Mouse (Mus musculus): Measurements from ENCODE around the gene Josd2. TPM values are rescaled to one million over a fixed set of nuclear protein-coding genes. Genes with fewer than 3 reads are reported as not detected.

Gene Josd2
- polyA plus RNA-seq, 2 experiments: 81.5 to 167 TPM

- Histone ChIP-seq H3K27ac (replicated peaks; ENCODE audit: low read depth, low read length) (no peak overlapping the region), H3K27me3 (ENCODE audit: control insufficient read depth, insufficient read depth, low read length) (peaks cover 62% of the 10 kb centered on the region), H3K36me3 (ENCODE audit: control insufficient read depth, insufficient read depth, low read length) (no peaks in the 10 kb centered on the region), H3K9ac (ENCODE audit: low read depth, low read length, severe bottlenecking) (peak overlapping the region; percentile 43; the same call in 1 of the 2 replicates), H3K9me3 (ENCODE audit: control insufficient read depth, low read length) (no peaks in the 10 kb centered on the region), H3K4me1 (ENCODE audit: control insufficient read depth, insufficient read depth, low read length) (peaks cover 5% of the 10 kb centered on the region; the same call in 1 of the 2 replicates), H3K4me3 (replicated peaks; ENCODE audit: low read length) (peak overlapping the region; percentile 28), H3K4me2 (replicated peaks; ENCODE audit: low read depth, low read length, severe bottlenecking) (peak overlapping the region; percentile 45)
- DNase-seq (ENCODE audit: low spot score) (no peak), ATAC-seq (ENCODE audit: low FRiP score, low read depth) (no peak)
- WGBS: 2% methylated on average over 14 of the region's 14 CpGs
- no peak for TF ChIP-seq POLR2A (IDR thresholded peaks at IDR 0.05; ENCODE audit: borderline replicate concordance, extremely low read depth, insufficient read depth, insufficient read length)
Measured at GRCm38 (mm10) chr7:44441648-44442109, 26.1 kb upstream of the Josd2 start.

- no peaks in the 10 kb centered on the region for H3K36me3 ChIP-seq (ENCODE audit: control insufficient read depth, insufficient read depth, low read length)
- ATAC-seq (ENCODE audit: low FRiP score, low read depth) (no peak), DNase-seq (ENCODE audit: low spot score) (no peak)
- H3K4me1 ChIP-seq (ENCODE audit: control insufficient read depth, insufficient read depth, low read length): peaks cover 5% of the 10 kb centered on the region; the same call in 1 of the 2 replicates
- peak overlapping the region; percentile 45 for H3K4me2 ChIP-seq (replicated peaks; ENCODE audit: low read depth, low read length, severe bottlenecking)
- H3K9ac ChIP-seq (ENCODE audit: low read depth, low read length, severe bottlenecking): peak overlapping the region; percentile 43
- no peaks in the 10 kb centered on the region for H3K9me3 ChIP-seq (ENCODE audit: control insufficient read depth, low read length)
- WGBS: 0% methylated on average over 9 of the region's 14 CpGs
- H3K27me3 ChIP-seq (ENCODE audit: control insufficient read depth, insufficient read depth, low read length): peaks cover 62% of the 10 kb centered on the region
- H3K27ac ChIP-seq (replicated peaks; ENCODE audit: low read depth, low read length): no peak overlapping the region
- H3K4me3 ChIP-seq (replicated peaks; ENCODE audit: low read length): peak overlapping the region; percentile 28
- no peak for TF ChIP-seq POLR2A (IDR thresholded peaks at IDR 0.05; ENCODE audit: borderline replicate concordance, extremely low read depth, insufficient read depth, insufficient read length)
Measured at GRCm38 (mm10) chr7:44442407-44442821, 25.4 kb upstream of the Josd2 start.

- peak overlapping the region; percentile 45 for H3K4me2 ChIP-seq (replicated peaks; ENCODE audit: low read depth, low read length, severe bottlenecking)
- ATAC-seq (ENCODE audit: low FRiP score, low read depth): no peak
- H3K9me3 ChIP-seq (ENCODE audit: control insufficient read depth, low read length): no peaks in the 10 kb centered on the region
- H3K4me3 ChIP-seq (replicated peaks; ENCODE audit: low read length): peak overlapping the region; percentile 28
- H3K9ac ChIP-seq (ENCODE audit: low read depth, low read length, severe bottlenecking): 0 out of 2 replicates have a peak overlapping the region, but pooled peaks have one; percentile 43
- WGBS: 6% methylated on average over 20 of the region's 20 CpGs
- no peaks in the 10 kb centered on the region for H3K36me3 ChIP-seq (ENCODE audit: control insufficient read depth, insufficient read depth, low read length)
- no peak for DNase-seq (ENCODE audit: low spot score)
- H3K27ac ChIP-seq (replicated peaks; ENCODE audit: low read depth, low read length): no peak overlapping the region
- H3K27me3 ChIP-seq (ENCODE audit: control insufficient read depth, insufficient read depth, low read length): peaks cover 62% of the 10 kb centered on the region
- no peak for TF ChIP-seq POLR2A (IDR thresholded peaks at IDR 0.05; ENCODE audit: borderline replicate concordance, extremely low read depth, insufficient read depth, insufficient read length)
- peaks cover 5% of the 10 kb centered on the region; the same call in 1 of the 2 replicates for H3K4me1 ChIP-seq (ENCODE audit: control insufficient read depth, insufficient read depth, low read length)
Measured at GRCm38 (mm10) chr7:44443268-44444173, 24.3 kb upstream of the Josd2 start.

GRCm38 (mm10) chr7:44444886-44445527, 22.8 kb upstream of the Josd2 start:
- no peak for TF ChIP-seq POLR2A (IDR thresholded peaks at IDR 0.05; ENCODE audit: borderline replicate concordance, extremely low read depth, insufficient read depth, insufficient read length)
- Histone ChIP-seq H3K4me2 (replicated peaks; ENCODE audit: low read depth, low read length, severe bottlenecking) (no peak overlapping the region), H3K4me3 (replicated peaks; ENCODE audit: low read length) (no peak overlapping the region), H3K27me3 (ENCODE audit: control insufficient read depth, insufficient read depth, low read length) (peaks cover 62% of the 10 kb centered on the region), H3K36me3 (ENCODE audit: control insufficient read depth, insufficient read depth, low read length) (no peaks in the 10 kb centered on the region), H3K4me1 (ENCODE audit: control insufficient read depth, insufficient read depth, low read length) (peaks cover 5% of the 10 kb centered on the region; the same call in 1 of the 2 replicates), H3K9ac (ENCODE audit: low read depth, low read length, severe bottlenecking) (no peak overlapping the region), H3K9me3 (ENCODE audit: control insufficient read depth, low read length) (no peaks in the 10 kb centered on the region), H3K27ac (replicated peaks; ENCODE audit: low read depth, low read length) (no peak overlapping the region)
- DNase-seq (ENCODE audit: low spot score) (no peak), ATAC-seq (ENCODE audit: low FRiP score, low read depth) (no peak)
- WGBS: 8% methylated on average over 29 of the region's 29 CpGs

- Histone ChIP-seq H3K9ac (ENCODE audit: low read depth, low read length, severe bottlenecking) (no peak overlapping the region), H3K4me2 (replicated peaks; ENCODE audit: low read depth, low read length, severe bottlenecking) (no peak overlapping the region), H3K9me3 (ENCODE audit: control insufficient read depth, low read length) (no peaks in the 10 kb centered on the region), H3K4me3 (replicated peaks; ENCODE audit: low read length) (no peak overlapping the region), H3K36me3 (ENCODE audit: control insufficient read depth, insufficient read depth, low read length) (no peaks in the 10 kb centered on the region), H3K4me1 (ENCODE audit: control insufficient read depth, insufficient read depth, low read length) (peaks cover 5% of the 10 kb centered on the region; the same call in 1 of the 2 replicates), H3K27me3 (ENCODE audit: control insufficient read depth, insufficient read depth, low read length) (peaks cover 59% of the 10 kb centered on the region), H3K27ac (replicated peaks; ENCODE audit: low read depth, low read length) (no peak overlapping the region)
- no peak for ATAC-seq (ENCODE audit: low FRiP score, low read depth)
- no peak for TF ChIP-seq POLR2A (IDR thresholded peaks at IDR 0.05; ENCODE audit: borderline replicate concordance, extremely low read depth, insufficient read depth, insufficient read length)
- WGBS: 15% methylated on average over 7 of the region's 7 CpGs
- DNase-seq (ENCODE audit: low spot score): no peak
Measured at GRCm38 (mm10) chr7:44445528-44445923, 22.3 kb upstream of the Josd2 start.
